Mouse (Mus musculus) heart, postnatal 0 days (tissue): Measurements from ENCODE around the gene Ndrg3. TPM values are rescaled to one million over a fixed set of nuclear protein-coding genes. Genes with fewer than 3 reads are reported as not detected.

Source experiments
- ATAC-seq: fragments of 200-750 bp; cut with Nextera tagmentation; 2 replicates; pipeline ENCODE4 v1.8.0; 2017; ENCODE audit warnings: low read depth, moderate number of reproducible peaks, moderate library complexity; ENCODE audit not compliant: insufficient read depth
- DNase-seq: peaks from one replicate; pipeline ENCODE4 v3.0.0-alpha.2; 2016; ENCODE audit warnings: low spot score
- H3K27ac ChIP-seq: fragments of 300-500 bp; sonication (generic); 2 replicates; pipeline ENCODE4 v1.5.1; 2014; ENCODE audit warnings: low read depth, mild to moderate bottlenecking
- H3K27me3 ChIP-seq: fragments of 300-500 bp; sonication (generic); 2 replicates; pipeline ENCODE4 v1.6.1; 2014; ENCODE audit warnings: low read length, mixed read lengths; ENCODE audit not compliant: control insufficient read depth, insufficient read depth
- H3K36me3 ChIP-seq: fragments of 300-500 bp; sonication (generic); replicated peaks from 2 replicates; pipeline ENCODE4 v1.6.1; 2014; ENCODE audit warnings: low read length, mixed read lengths; ENCODE audit not compliant: control insufficient read depth, insufficient read depth
- H3K4me1 ChIP-seq: fragments of 300-500 bp; sonication (generic); 2 replicates; pipeline ENCODE4 v1.6.1; 2014; ENCODE audit warnings: antibody characterized with exemption; ENCODE audit not compliant: control insufficient read depth, insufficient read depth
- H3K4me2 ChIP-seq: fragments of 300-500 bp; sonication (generic); 2 replicates; pipeline ENCODE4 v1.6.1; 2014; ENCODE audit warnings: low read depth, mild to moderate bottlenecking, low read length, moderate library complexity
- H3K4me3 ChIP-seq: fragments of 300-500 bp; sonication (generic); 2 replicates; pipeline ENCODE4 v1.5.1; 2014; ENCODE audit warnings: low read depth, low read length
- H3K9ac ChIP-seq: fragments of 300-500 bp; sonication (generic); replicated peaks from 2 replicates; pipeline ENCODE4 v1.6.1; 2014; ENCODE audit warnings: low read depth, low read length, mixed read lengths
- H3K9me3 ChIP-seq: fragments of 300-500 bp; sonication (generic); replicated peaks from 2 replicates; pipeline ENCODE4 v1.6.1; 2016; ENCODE audit warnings: low read length; ENCODE audit not compliant: control insufficient read depth
- CTCF ChIP-seq: IDR thresholded peaks from 2 replicates; pipeline ENCODE4 v1.5.1; 2016; ENCODE audit warnings: antibody characterized with exemption, control low read depth, low read depth
- EP300 ChIP-seq: IDR thresholded peaks from 2 replicates; pipeline ENCODE4 v1.6.1; 2016; ENCODE audit warnings: antibody characterized with exemption, low read depth
- WGBS: fragments of 180-500 bp; shearing (Covaris S2); extraction: QIAGEN DNeasy Blood & Tissue Kit; methylation state at CpG from one replicate; pipeline ENCODE4 v1.1.7; 2014; 5-methylcytosine and 5-hydroxymethylcytosine counted together
- polyA plus RNA-seq: library from polyadenylated mRNA; unstranded; fragments of >200 nt; fragmentation: Nextera tagmentation; extraction: Ambion mirVana; gene quantifications from 2 replicates; pipeline ENCODE4 v1.2.1, GENCODE M21; 2015
- total RNA-seq: library from RNA; depleted of rRNA; stranded (reverse); fragments of >200 nt; gene quantifications from 2 replicates; pipeline ENCODE4 v1.2.3, GENCODE M21; 2014; ENCODE audit warnings: low replicate concordance

Gene Ndrg3
- total and polyA plus RNA-seq, 2 experiments from 2014 or later: 16.2 to 27.2 TPM

- no peak for ATAC-seq
- Histone ChIP-seq H3K4me3 (no peak overlapping the region), H3K4me1 (no peaks in the 10 kb centered on the region; the same call in 1 of the 2 replicates), H3K27ac (no peak overlapping the region), H3K4me2 (no peak overlapping the region), H3K27me3 (no peaks in the 10 kb centered on the region), H3K9ac (no peak overlapping the region), H3K36me3 (peaks cover 4% of the 10 kb centered on the region; the same call in 1 of the 2 replicates), H3K9me3 (no peaks in the 10 kb centered on the region)
- TF ChIP-seq EP300 (no peak), CTCF (no peak)
- DNase-seq: no peak
These were observed 16.7 kb upstream of the Ndrg3 start for GRCm38 (mm10) chr2:157008509-157008908.

GRCm38 (mm10) chr2:157007234-157007596 lies 15.4 kb upstream of the Ndrg3 start:
- no peaks in the 10 kb centered on the region for H3K27me3 ChIP-seq
- TF ChIP-seq CTCF: no peak
- no peak for TF ChIP-seq EP300
- peak overlapping the region; percentile 53 for H3K9ac ChIP-seq
- peaks cover 4% of the 10 kb centered on the region; the same call in 1 of the 2 replicates for H3K36me3 ChIP-seq
- no peak for DNase-seq
- 20% methylated on average over 5 of the region's 5 CpGs for WGBS
- H3K4me1 ChIP-seq: no peaks in the 10 kb centered on the region; the same call in 1 of the 2 replicates
- peak overlapping the region; percentile 59 for H3K4me3 ChIP-seq
- H3K4me2 ChIP-seq: peak overlapping the region; percentile 80
- H3K27ac ChIP-seq: peak overlapping the region; percentile 50
- ATAC-seq: peak; percentile 11
- H3K9me3 ChIP-seq: no peaks in the 10 kb centered on the region

- DNase-seq: peak; percentile 68
- Histone ChIP-seq H3K4me3 (peak within 1 kb of the TSS; percentile 59), H3K4me1 (no peaks in the 10 kb centered on the region; the same call in 1 of the 2 replicates), H3K9ac (peak within 1 kb of the TSS; percentile 53), H3K9me3 (no peaks in the 10 kb centered on the region), H3K36me3 (peaks cover 4% of the 10 kb centered on the region; the same call in 1 of the 2 replicates), H3K4me2 (peak within 1 kb of the TSS; percentile 80), H3K27me3 (no peaks in the 10 kb centered on the region), H3K27ac (peak within 1 kb of the TSS; percentile 50)
- peak; percentile 85 for ATAC-seq
- TF ChIP-seq CTCF (no peak), EP300 (no peak)
- WGBS: under 1% methylated on average over 56 of the region's 56 CpGs
These were observed 14.8 kb upstream of the Ndrg3 start, which contains the start of gene Dsn1 for GRCm38 (mm10) chr2:157006511-157007233. TSS of gene Dsn1 (minus strand) at chr2:157007154.

GRCm38 (mm10) chr2:157002321-157002720 lies 10.5 kb upstream of the Ndrg3 start:
- Histone ChIP-seq H3K27ac (no peak overlapping the region), H3K27me3 (no peaks in the 10 kb centered on the region), H3K4me3 (no peak overlapping the region), H3K4me2 (no peak overlapping the region), H3K9me3 (no peaks in the 10 kb centered on the region), H3K36me3 (peaks cover 34% of the 10 kb centered on the region), H3K4me1 (no peaks in the 10 kb centered on the region; the same call in 1 of the 2 replicates), H3K9ac (no peak overlapping the region)
- TF ChIP-seq CTCF (no peak), EP300 (no peak)
- DNase-seq: no peak
- 81% methylated on average over 4 of the region's 4 CpGs for WGBS
- no peak for ATAC-seq

- Histone ChIP-seq H3K4me2 (no peak overlapping the region), H3K36me3 (peaks cover 56% of the 10 kb centered on the region), H3K9me3 (no peaks in the 10 kb centered on the region), H3K27ac (no peak overlapping the region), H3K27me3 (no peaks in the 10 kb centered on the region), H3K9ac (no peak overlapping the region), H3K4me3 (no peak overlapping the region), H3K4me1 (no peaks in the 10 kb centered on the region)
- no peak for DNase-seq
- ATAC-seq: no peak
- 90% methylated on average over 5 of the region's 5 CpGs for WGBS
- TF ChIP-seq CTCF (no peak), EP300 (no peak)
These were observed 6.4 kb upstream of the Ndrg3 start for GRCm38 (mm10) chr2:156998263-156998662.

- Histone ChIP-seq H3K4me2 (no peak overlapping the region), H3K27ac (no peak overlapping the region), H3K4me3 (no peak overlapping the region), H3K36me3 (peaks cover 56% of the 10 kb centered on the region), H3K9ac (no peak overlapping the region), H3K27me3 (no peaks in the 10 kb centered on the region), H3K4me1 (no peaks in the 10 kb centered on the region), H3K9me3 (no peaks in the 10 kb centered on the region)
- TF ChIP-seq EP300: no peak
- peak; percentile 72 for TF ChIP-seq CTCF
- WGBS: 56% methylated on average over 6 of the region's 6 CpGs
- no peak for ATAC-seq
- DNase-seq: no peak
These were observed 4.7 kb upstream of the Ndrg3 start for GRCm38 (mm10) chr2:156996576-156996975.
